Mouse (Mus musculus): ENCODE results near the gene Mrpl55. TPM values are rescaled to one million over a fixed set of nuclear protein-coding genes. Genes with fewer than 3 reads are reported as not detected.

Mrpl55 gene
- polyA plus RNA-seq (2015; fragmentation: Nextera tagmentation; extraction: Ambion mirVana) = 99.6 and 102 TPM in 2 replicates

DNA sequence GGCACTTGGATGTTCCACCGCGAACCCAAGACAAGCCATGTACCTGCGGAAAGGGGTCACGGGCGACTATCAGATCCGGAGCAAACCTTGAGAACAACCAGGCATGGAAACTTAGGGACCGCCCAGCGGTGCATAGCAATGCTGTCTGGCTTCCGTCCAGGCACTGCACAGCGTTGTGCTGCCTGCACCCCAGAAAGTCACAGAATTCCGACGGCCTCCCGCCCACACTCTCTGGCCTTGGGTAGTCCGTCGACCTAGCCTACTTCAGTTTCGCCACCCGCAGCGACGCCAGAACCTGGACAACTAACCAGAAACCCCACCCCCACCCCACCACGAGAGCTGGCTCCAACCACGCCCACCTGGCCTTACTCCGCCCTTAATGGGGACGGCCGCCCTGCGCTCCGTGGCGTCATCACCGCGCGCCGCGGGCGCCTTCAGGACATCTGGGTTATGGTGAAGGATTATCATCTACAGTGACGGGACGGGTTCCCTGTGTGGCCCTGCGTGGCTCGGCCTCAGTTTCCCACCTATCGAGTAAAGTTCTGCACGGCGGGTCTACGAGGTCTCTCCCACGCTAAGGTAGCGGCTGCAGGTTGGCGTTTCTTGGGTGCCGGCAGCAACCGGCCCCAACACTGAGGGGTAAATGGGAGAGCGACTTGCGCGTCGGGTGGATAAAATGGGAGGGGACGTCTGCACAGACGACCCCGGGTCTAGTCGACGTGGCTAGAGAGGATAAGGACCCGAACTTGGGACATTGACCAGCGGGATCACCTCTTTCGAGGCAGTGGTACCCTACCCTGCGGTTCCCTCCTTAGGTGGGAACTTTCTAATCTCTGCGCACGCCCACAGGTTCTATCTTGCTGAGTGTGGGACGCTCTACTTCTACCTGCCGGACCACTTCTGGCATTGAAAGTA lies at the start of gene Mrpl55:
Gene Mrpl55, plus strand, starts transcription at position 406 of the 915 bp plus-strand sequence.
- peak within 1 kb of the TSS; percentile 79 for H3K9ac ChIP-seq
- H3K36me3 ChIP-seq = peaks cover 46% of the 10 kb centered on the region
- H3K4me3 ChIP-seq (replicated peaks) = peak within 1 kb of the TSS; percentile 88
- peaks cover 11% of the 10 kb centered on the region for H3K4me1 ChIP-seq
- WGBS = under 1% methylated on average over 63 of the region's 63 CpGs
- H3K4me2 ChIP-seq = peak within 1 kb of the TSS; percentile 86
- no peaks in the 10 kb centered on the region for H3K9me3 ChIP-seq (replicated peaks)
- ATAC-seq (replicated peaks; ENCODE audit: low FRiP score) = peak; percentile 91
- H3K27me3 ChIP-seq = no peaks in the 10 kb centered on the region
- peak within 1 kb of the TSS; percentile 82 for H3K27ac ChIP-seq

DNA sequence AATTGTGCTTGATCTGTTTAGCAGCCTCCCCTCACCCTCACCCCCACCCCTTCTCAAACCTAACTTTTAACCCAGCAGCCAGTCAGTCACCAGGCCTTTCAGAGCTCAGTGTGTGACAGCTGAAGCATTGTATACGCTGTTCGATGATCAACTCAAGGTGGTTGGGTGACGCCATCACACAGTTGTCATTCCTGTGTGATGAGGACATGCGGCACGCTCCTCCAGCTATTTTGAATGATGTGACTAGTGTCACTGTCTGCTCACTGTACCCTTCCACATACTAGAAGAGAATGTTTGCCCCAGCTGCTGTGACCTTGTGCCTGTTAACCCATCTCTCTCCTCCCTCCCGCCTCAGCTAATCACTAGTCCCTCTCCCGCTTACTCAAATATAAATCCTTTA lies 48.1 kb upstream of the Mrpl55 start:
- Histone ChIP-seq H3K27me3 (no peaks in the 10 kb centered on the region), H3K27ac (no peak overlapping the region), H3K4me2 (no peak overlapping the region), H3K9ac (no peak overlapping the region), H3K36me3 (peaks cover 28% of the 10 kb centered on the region), H3K9me3 (replicated peaks) (no peaks in the 10 kb centered on the region), H3K4me1 (no peaks in the 10 kb centered on the region), H3K4me3 (replicated peaks) (no peak overlapping the region)
- ATAC-seq (replicated peaks; ENCODE audit: low FRiP score) = no peak
- 87% methylated on average over 7 of the region's 7 CpGs for WGBS

DNA sequence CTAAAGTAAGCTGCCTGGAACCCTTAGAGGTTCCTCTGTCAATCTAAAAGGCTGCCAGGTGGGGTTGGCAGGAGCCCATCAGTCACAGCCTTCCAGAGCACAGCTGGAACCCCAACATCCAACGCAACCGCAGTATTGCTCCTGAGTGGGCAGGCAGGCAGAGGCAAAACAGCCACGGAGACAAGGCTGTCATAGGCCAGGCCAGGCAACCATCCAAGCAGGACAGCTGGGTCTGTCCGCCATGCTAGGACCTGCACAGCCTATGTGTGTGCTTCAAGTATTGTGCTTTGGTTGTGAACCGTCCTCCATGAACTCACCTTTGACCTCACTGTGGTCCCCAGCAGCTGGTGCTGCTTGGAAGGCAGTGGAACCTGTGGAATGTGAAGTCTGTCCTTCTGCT lies 46.4 kb upstream of the Mrpl55 start:
- no peak for ATAC-seq (replicated peaks; ENCODE audit: low FRiP score)
- no peak overlapping the region for H3K27ac ChIP-seq
- no peaks in the 10 kb centered on the region for H3K4me1 ChIP-seq
- 86% methylated on average over 5 of the region's 5 CpGs for WGBS
- no peaks in the 10 kb centered on the region for H3K27me3 ChIP-seq
- H3K9me3 ChIP-seq (replicated peaks) = no peaks in the 10 kb centered on the region
- H3K36me3 ChIP-seq = peaks cover 28% of the 10 kb centered on the region
- H3K4me2 ChIP-seq = no peak overlapping the region
- no peak overlapping the region for H3K9ac ChIP-seq
- no peak overlapping the region for H3K4me3 ChIP-seq (replicated peaks)

DNA sequence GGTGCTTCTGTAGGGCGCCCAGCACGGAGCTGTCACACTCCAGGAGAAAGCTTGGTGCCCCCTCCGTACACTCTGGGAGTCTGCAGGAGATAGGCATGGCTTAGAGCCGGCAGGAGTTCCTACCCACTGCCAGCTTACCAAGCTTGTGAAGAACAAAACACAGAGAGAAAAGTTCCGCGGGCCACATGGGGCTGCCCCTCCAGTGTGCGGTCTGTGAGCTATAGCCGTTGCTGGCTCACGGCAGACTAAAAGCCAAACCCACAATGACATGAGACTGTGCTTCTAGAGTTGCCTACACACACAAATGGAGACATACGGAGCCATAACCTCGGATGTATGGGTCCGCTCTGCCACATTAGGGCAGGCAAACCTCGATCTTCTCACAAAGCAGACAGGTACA lies 43.2 kb upstream of the Mrpl55 start:
- H3K9me3 ChIP-seq (replicated peaks) = no peaks in the 10 kb centered on the region
- ATAC-seq (replicated peaks; ENCODE audit: low FRiP score) = no peak
- no peak overlapping the region for H3K4me3 ChIP-seq (replicated peaks)
- H3K27ac ChIP-seq = no peak overlapping the region
- peaks cover 28% of the 10 kb centered on the region for H3K36me3 ChIP-seq
- H3K4me1 ChIP-seq = peaks cover 13% of the 10 kb centered on the region
- no peak overlapping the region for H3K4me2 ChIP-seq
- no peak overlapping the region for H3K9ac ChIP-seq
- H3K27me3 ChIP-seq = no peaks in the 10 kb centered on the region
- WGBS = 92% methylated on average over 13 of the region's 13 CpGs

DNA sequence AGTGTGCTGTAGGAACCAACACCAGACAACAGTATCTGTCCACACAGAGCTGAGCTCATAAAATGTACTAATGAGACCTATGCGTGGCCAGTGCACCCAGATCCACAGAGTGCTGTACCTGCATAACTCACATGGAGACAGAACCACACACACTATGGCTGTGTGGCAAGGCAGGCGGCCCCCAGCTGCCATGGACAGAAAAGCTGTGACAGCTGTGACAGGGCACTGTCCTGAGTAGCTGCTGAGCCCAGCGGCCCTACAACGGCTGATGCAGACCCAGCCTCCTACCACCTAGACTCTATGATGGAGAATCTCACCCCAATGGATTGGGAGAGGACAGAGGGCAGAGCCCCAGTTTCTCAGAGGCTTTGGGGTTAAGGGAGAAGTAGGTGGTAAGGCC lies 42.7 kb upstream of the Mrpl55 start:
- no peaks in the 10 kb centered on the region for H3K27me3 ChIP-seq
- no peaks in the 10 kb centered on the region for H3K9me3 ChIP-seq (replicated peaks)
- H3K4me2 ChIP-seq = no peak overlapping the region
- H3K4me3 ChIP-seq (replicated peaks) = no peak overlapping the region
- H3K27ac ChIP-seq = no peak overlapping the region
- no peak for ATAC-seq (replicated peaks; ENCODE audit: low FRiP score)
- WGBS = 88% methylated on average over 4 of the region's 4 CpGs
- H3K9ac ChIP-seq = no peak overlapping the region
- peaks cover 17% of the 10 kb centered on the region for H3K4me1 ChIP-seq
- peaks cover 28% of the 10 kb centered on the region for H3K36me3 ChIP-seq

DNA sequence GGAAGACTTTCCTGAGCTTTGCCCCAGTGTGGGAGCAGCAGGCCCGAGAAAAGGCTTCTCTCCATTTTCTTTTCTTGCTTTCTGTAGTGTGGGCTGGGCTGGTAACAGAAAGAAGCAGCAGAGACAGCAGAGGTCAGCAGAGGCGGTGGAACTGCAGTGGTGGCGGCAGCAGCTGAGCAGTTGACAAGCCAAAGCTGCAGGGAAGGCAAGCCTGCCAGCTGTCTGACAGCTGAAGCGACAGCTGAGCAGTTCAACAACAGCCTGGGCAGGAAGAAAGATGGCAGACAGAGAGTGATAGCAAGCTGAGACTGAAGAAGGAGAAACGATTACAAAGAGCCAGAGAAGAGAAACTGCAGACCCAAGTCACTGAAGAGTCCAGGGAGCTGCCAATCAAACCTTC lies 40.9 kb upstream of the Mrpl55 start:
- H3K36me3 ChIP-seq = peaks cover 19% of the 10 kb centered on the region
- H3K4me1 ChIP-seq = peaks cover 21% of the 10 kb centered on the region
- H3K27ac ChIP-seq = no peak overlapping the region
- no peak overlapping the region for H3K9ac ChIP-seq
- ATAC-seq (replicated peaks; ENCODE audit: low FRiP score) = no peak
- 75% methylated on average over 5 of the region's 5 CpGs for WGBS
- no peak overlapping the region for H3K4me3 ChIP-seq (replicated peaks)
- H3K27me3 ChIP-seq = no peaks in the 10 kb centered on the region
- H3K4me2 ChIP-seq = no peak overlapping the region
- no peaks in the 10 kb centered on the region for H3K9me3 ChIP-seq (replicated peaks)

DNA sequence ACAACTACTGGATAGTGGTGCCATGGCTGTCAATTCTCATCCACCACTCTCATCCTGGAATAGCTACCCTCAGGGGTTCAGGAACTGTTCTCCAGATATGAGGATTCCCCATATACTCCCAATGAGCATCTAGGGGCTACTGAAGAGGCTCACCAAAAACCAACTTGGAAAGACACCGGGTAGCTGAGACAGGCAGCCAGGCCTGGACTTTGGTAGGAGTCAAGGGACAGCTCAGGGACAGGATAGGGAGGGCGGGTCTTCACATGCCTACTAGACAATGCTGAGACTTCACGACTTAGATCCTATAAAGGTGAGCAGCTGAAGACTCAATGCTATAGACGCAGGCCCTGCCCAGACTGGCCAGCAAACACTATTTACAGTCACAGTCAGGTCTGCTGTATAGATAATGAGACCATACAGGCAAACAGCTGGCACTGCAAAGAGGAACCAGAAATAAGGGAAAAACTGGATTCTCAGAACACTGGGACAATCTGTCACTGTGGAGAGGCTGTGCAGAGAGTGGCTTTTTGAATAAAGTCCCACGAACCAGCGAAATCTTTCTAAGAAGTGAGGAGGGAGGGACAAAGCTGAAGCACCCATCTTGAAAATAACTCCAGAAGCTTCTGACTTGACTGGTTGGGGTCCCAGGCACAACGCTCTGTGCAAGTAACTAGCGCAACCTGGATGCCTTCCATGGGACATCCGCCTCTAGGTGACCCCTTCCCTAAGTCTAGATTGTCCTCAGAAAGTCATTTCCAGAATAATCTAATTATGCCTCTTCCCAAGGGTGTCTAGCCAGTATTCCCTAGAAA lies 39.6 kb upstream of the Mrpl55 start:
- Histone ChIP-seq H3K9me3 (replicated peaks) (no peaks in the 10 kb centered on the region), H3K27ac (peak overlapping the region; percentile 99), H3K4me2 (peak overlapping the region; percentile 66), H3K9ac (peak overlapping the region; percentile 40), H3K4me1 (peaks cover 21% of the 10 kb centered on the region), H3K4me3 (replicated peaks) (peak overlapping the region; percentile 71), H3K36me3 (peaks cover 11% of the 10 kb centered on the region), H3K27me3 (no peaks in the 10 kb centered on the region)
- peak; percentile 1; the same call in 1 of the 2 replicates for ATAC-seq (replicated peaks; ENCODE audit: low FRiP score)
- 52% methylated on average over 9 of the region's 9 CpGs for WGBS

DNA sequence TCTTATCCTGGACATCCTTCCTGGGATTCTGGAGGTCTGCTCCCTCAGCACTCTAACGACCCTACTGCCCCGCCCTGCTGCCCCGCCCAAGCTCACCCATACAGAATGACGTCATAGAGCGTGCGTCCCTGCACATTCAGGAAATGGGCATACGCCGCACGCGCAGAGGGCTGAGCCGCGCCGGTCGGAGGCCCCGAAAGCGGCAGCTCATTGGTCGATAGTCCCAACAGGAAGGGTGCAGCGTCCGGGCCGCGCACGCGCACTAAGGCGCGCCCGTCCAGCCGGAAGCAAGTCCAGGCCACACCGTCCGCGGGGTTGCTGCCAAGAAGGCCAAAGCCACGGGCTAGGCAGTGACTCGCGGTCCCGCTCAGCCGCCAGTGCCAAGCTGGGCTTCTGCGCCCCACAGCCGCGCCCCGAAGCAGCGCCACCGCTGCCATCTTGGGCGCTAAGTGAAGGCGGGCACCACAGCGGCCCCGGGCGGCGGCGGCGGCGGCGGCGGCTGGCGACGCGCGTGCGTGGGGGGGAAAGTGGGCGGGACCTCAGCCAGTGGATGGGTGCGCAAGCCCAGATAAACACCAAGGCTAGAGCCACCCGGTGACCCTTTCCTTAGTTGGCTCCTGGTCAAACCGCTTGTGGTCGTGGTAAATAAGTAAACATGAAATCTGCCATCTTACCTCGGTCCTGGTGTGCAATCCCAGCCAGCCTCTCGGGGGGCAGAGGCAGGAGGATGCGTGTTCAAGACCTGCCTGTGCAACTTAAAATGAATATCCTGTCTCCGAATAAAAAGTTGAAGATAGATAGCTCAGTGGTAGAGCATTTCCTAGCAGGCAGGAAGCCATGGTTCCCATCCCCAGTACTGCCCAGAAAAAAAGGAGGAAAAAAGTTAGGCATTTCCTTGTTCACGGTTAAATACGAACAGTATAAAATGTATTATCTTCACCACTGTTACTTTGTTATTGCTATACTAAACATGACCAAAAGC lies 38.7 kb upstream of the Mrpl55 start, which contains the start of gene Iba57:
Gene Iba57, minus strand, starts transcription at position 485 of the 982 bp plus-strand sequence.
- H3K9me3 ChIP-seq (replicated peaks) = no peaks in the 10 kb centered on the region
- 2% methylated on average over 68 of the region's 68 CpGs for WGBS
- H3K9ac ChIP-seq = peak within 1 kb of the TSS; percentile 86
- H3K27ac ChIP-seq = peak within 1 kb of the TSS; percentile 99
- H3K4me2 ChIP-seq = peak within 1 kb of the TSS; percentile 66
- H3K27me3 ChIP-seq = no peaks in the 10 kb centered on the region
- peak; percentile 98 for ATAC-seq (replicated peaks; ENCODE audit: low FRiP score)
- H3K4me3 ChIP-seq (replicated peaks) = peak within 1 kb of the TSS; percentile 71
- H3K36me3 ChIP-seq = 0 out of 2 replicates have a peak, but pooled peaks cover 2% of the 10 kb centered on the region
- H3K4me1 ChIP-seq = peaks cover 21% of the 10 kb centered on the region

DNA sequence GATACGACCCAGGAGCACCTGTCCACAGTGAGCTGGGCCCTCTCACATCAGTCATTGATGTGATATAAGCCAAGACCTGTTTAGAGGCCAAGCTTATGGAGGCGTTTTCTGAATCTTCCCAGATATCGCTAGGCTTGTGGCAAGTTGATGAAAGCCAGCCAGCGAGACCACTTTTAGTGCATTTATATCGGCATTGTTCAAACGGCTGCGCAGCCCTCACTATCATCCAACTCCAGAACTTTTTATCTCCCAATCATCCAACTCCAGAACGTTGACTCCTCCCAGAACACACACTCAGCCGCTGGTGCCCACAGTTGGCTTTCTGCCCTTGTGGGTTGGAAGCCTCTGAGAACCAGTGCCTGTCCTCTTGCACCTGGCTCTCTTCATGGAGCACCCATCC lies 37.9 kb upstream of the Mrpl55 start:
- no peak for ATAC-seq (replicated peaks; ENCODE audit: low FRiP score)
- Histone ChIP-seq H3K4me3 (replicated peaks) (peak overlapping the region; percentile 71), H3K4me1 (peaks cover 21% of the 10 kb centered on the region), H3K9ac (no peak overlapping the region), H3K27me3 (no peaks in the 10 kb centered on the region), H3K9me3 (replicated peaks) (no peaks in the 10 kb centered on the region), H3K27ac (peak overlapping the region; percentile 99), H3K4me2 (peak overlapping the region; percentile 66), H3K36me3 (no peaks in the 10 kb centered on the region)
- 86% methylated on average over 9 of the region's 9 CpGs for WGBS

DNA sequence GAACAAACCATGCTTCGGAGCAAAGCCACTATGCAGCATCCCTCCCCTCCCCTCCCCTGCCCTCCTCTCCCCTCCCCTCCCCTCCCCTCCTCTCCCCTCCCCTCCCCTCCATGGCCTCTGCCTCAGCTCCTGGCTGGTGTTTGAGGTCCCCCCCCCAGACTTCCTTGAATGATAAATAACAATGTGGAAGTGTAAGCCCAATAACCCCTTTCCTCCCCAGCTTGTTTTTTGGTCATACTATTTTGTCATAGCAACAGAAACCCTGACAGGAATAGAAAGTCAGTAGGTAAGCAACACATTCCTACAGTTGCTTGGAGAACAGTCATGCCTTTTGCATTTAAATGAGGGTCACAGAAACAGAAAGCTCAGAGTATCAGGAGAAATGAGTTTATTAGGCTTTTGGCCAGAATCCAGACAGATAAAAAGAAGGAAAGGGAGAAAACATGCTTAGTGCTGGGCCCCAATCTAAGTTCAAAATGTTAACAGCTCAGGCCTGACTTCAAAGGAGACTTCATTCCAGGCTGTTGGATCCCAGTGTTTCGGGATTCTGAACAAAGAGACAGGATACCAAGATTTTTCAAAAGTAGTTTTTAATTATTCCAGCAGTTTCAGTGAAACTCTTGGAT lies 36.6 kb upstream of the Mrpl55 start:
- no peak overlapping the region for H3K9ac ChIP-seq
- no peak for ATAC-seq (replicated peaks; ENCODE audit: low FRiP score)
- no peak overlapping the region for H3K4me2 ChIP-seq
- H3K27me3 ChIP-seq = no peaks in the 10 kb centered on the region
- peak overlapping the region; percentile 54 for H3K27ac ChIP-seq
- H3K4me3 ChIP-seq (replicated peaks) = no peak overlapping the region
- WGBS = 50% methylated on average over 2 of the region's 2 CpGs
- peaks cover 21% of the 10 kb centered on the region for H3K4me1 ChIP-seq
- no peaks in the 10 kb centered on the region for H3K9me3 ChIP-seq (replicated peaks)
- H3K36me3 ChIP-seq = no peaks in the 10 kb centered on the region

DNA sequence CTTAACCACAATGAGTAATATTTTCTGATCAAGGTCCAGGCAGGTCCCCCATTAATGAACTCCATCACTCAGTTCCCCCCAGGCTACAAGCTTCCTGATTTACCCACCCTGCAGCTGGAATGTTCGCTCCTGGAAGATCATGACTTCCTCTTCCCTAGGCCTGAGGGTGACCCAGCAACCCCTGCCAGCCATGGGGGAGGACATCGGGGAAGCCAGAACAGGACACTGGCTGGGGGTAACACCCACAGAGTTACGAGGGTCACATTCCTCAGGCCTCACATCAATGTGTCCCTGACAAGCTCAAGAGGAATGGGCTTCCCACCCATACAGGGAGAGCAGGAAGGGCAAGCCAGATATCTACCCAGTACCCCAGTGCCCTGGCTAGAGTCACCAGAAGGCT lies 32.5 kb upstream of the Mrpl55 start:
- Histone ChIP-seq H3K9ac (no peak overlapping the region), H3K27ac (no peak overlapping the region), H3K4me3 (replicated peaks) (no peak overlapping the region), H3K4me1 (peaks cover under 1% of the 10 kb centered on the region; the same call in 1 of the 2 replicates), H3K36me3 (no peaks in the 10 kb centered on the region), H3K27me3 (peaks cover 16% of the 10 kb centered on the region), H3K9me3 (replicated peaks) (no peaks in the 10 kb centered on the region), H3K4me2 (no peak overlapping the region)
- no peak for ATAC-seq (replicated peaks; ENCODE audit: low FRiP score)
- WGBS = 42% methylated on average over 3 of the region's 3 CpGs

Data from kidney, embryonic 15.5 days (tissue).